Comparison of ENCODE assay signal across 17 mouse cellular contexts in the genomic region with DNA sequence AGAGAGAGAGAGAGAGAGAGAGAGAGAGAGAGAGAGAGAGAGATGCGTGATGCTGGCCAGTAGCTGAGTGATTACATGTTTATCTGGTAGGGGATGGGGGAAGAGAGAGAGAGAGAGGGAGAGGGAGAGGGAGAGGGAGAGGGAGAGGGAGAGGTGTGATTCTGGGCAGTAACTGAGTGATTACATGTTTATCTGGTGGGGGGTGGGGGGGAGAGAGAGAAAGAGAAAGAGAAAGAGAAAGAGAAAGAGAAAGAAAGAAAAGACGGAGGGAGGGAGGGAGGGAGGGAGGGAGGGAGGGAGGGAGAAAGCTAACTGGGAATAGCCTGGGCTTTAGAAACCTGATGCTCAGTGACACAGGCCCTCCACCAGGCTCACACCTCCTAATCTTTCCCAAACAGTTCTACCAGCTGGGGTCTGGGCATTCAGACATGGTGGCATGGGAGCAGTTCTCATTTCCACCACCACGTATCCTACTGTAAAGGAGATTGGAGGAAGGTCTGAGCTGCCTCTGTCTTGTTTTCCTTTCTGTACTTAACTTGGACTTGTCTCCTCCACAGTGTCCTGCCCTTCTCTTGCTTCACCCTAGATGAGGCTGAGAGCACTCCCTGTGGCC.
DNase-seq lines count a peak whose midpoint lies in the region; ATAC-seq and TF ChIP-seq lines count a peak whose summit lies in the region.
"Had no signal": no experiment of that assay in that cellular context is flagged by ENCODE, and none has a peak within 500 bp of the region (broad histone marks: within the 10 kb centered on the region; RNA-seq: fewer than 3 reads in every experiment).

No protein-coding gene starts in this region.

- no peaks in the 10 kb centered on the region for H3K9me3 ChIP-seq in heart, embryonic 12.5 days (replicated peaks)
- H3K9me3 ChIP-seq in heart, embryonic 10.5 days, result no peaks in the 10 kb centered on the region
- no peaks in the 10 kb centered on the region for H3K9me3 ChIP-seq in neural tube, embryonic 12.5 days
- no peaks in the 10 kb centered on the region for H3K9me3 ChIP-seq in neural tube, embryonic 15.5 days (replicated peaks)
- H3K9me3 ChIP-seq: embryonic facial prominence, embryonic 15.5 days; forebrain, embryonic 13.5 days; hindbrain, embryonic 10.5 days; intestine, embryonic 15.5 days; liver, embryonic 13.5 days; midbrain, embryonic 10.5 days had no signal

- peak; percentile 25 for DNase-seq in adrenal gland, adult 2 months
- no peak for DNase-seq in adrenal gland, adult 8-10 months
- DNase-seq in heart, embryonic 10.5 days (ENCODE audit: low spot score), result no peak
- DNase-seq in thymus, postnatal 4 days, result no peak
- DNase-seq: cerebellum, adult 11-12 months; kidney, postnatal 25 days; liver, embryonic 13.5 days; thymus, postnatal 25 days had no signal

- peak; percentile 15; the same call in 1 of the 2 replicates for ATAC-seq in heart, embryonic 12.5 days (ENCODE audit: insufficient number of reproducible peaks, low FRiP score)
- ATAC-seq in neural tube, embryonic 12.5 days (ENCODE audit: low FRiP score, low read depth), result peak; percentile 21; the same call in 1 of the 2 replicates
- no peak for ATAC-seq in neural tube, embryonic 15.5 days (ENCODE audit: low FRiP score)
- ATAC-seq: forebrain, embryonic 13.5 days; intestine, embryonic 15.5 days had no signal

- H3K4me1 ChIP-seq in heart, embryonic 12.5 days (replicated peaks), result 0 out of 2 replicates have a peak, but pooled peaks cover 3% of the 10 kb centered on the region
- peaks cover 5% of the 10 kb centered on the region for H3K4me1 ChIP-seq in heart, embryonic 10.5 days
- no peaks in the 10 kb centered on the region for H3K4me1 ChIP-seq in neural tube, embryonic 12.5 days
- no peaks in the 10 kb centered on the region for H3K4me1 ChIP-seq in neural tube, embryonic 15.5 days
- H3K4me1 ChIP-seq in small intestine, adult 2 months (ENCODE audit: control insufficient read depth, insufficient read depth, insufficient read length, low read length), result 0 out of 2 replicates have a peak, but pooled peaks cover 4% of the 10 kb centered on the region
- H3K4me1 ChIP-seq: embryonic facial prominence, embryonic 15.5 days; forebrain, embryonic 13.5 days; hindbrain, embryonic 10.5 days; liver, embryonic 13.5 days; midbrain, embryonic 10.5 days had no signal

- no peak for TF ChIP-seq POLR2A in small intestine, adult 2 months (IDR thresholded peaks at IDR 0.05; ENCODE audit: low read depth, low read length)

- H3K27ac ChIP-seq in heart, embryonic 12.5 days (ENCODE audit: poor library complexity, severe bottlenecking), result no peak overlapping the region
- H3K27ac ChIP-seq in heart, embryonic 10.5 days, result no peak overlapping the region
- H3K27ac ChIP-seq in neural tube, embryonic 12.5 days, result no peak overlapping the region
- H3K27ac ChIP-seq in neural tube, embryonic 15.5 days (replicated peaks), result no peak overlapping the region
- peak overlapping the region; percentile 78 for H3K27ac ChIP-seq in small intestine, adult 2 months (ENCODE audit: insufficient read depth, low read depth, low read length)
- H3K27ac ChIP-seq: embryonic facial prominence, embryonic 15.5 days; forebrain, embryonic 13.5 days; hindbrain, embryonic 10.5 days; intestine, embryonic 15.5 days; liver, embryonic 13.5 days; midbrain, embryonic 10.5 days had no signal

- WGBS in heart, embryonic 12.5 days, result 26% methylated on average over 1 of the region's 3 CpGs
- 24% methylated on average over 1 of the region's 3 CpGs for WGBS in heart, embryonic 10.5 days
- WGBS in neural tube, embryonic 12.5 days, result 71% methylated on average over 1 of the region's 3 CpGs
- 68% methylated on average over 2 of the region's 3 CpGs for WGBS in neural tube, embryonic 15.5 days
- WGBS in small intestine, adult 2 months, result 49% methylated on average over 2 of the region's 3 CpGs

- TF ChIP-seq CTCF in small intestine, adult 2 months (IDR thresholded peaks at IDR 0.05; ENCODE audit: extremely low read depth, insufficient read length, insufficient replicate concordance, low read depth, low read length), result no peak

- H3K9ac ChIP-seq in heart, embryonic 12.5 days, result no peak overlapping the region
- no peak overlapping the region for H3K9ac ChIP-seq in neural tube, embryonic 12.5 days
- no peak overlapping the region for H3K9ac ChIP-seq in neural tube, embryonic 15.5 days (replicated peaks)
- H3K9ac ChIP-seq: embryonic facial prominence, embryonic 15.5 days; forebrain, embryonic 13.5 days; intestine, embryonic 15.5 days; liver, embryonic 13.5 days had no signal

- peaks cover 17% of the 10 kb centered on the region for H3K36me3 ChIP-seq in heart, embryonic 12.5 days
- H3K36me3 ChIP-seq in heart, embryonic 10.5 days, result peaks cover 21% of the 10 kb centered on the region
- H3K36me3 ChIP-seq in neural tube, embryonic 12.5 days, result peaks cover 4% of the 10 kb centered on the region
- peaks cover 14% of the 10 kb centered on the region for H3K36me3 ChIP-seq in neural tube, embryonic 15.5 days
- H3K36me3 ChIP-seq in small intestine, adult 2 months (ENCODE audit: control insufficient read depth, insufficient read depth, low read length), result peaks cover 20% of the 10 kb centered on the region
- H3K36me3 ChIP-seq: intestine, embryonic 15.5 days had no signal

- no peak overlapping the region for H3K4me3 ChIP-seq in heart, embryonic 12.5 days
- no peak overlapping the region for H3K4me3 ChIP-seq in heart, embryonic 10.5 days
- H3K4me3 ChIP-seq in neural tube, embryonic 12.5 days, result no peak overlapping the region
- no peak overlapping the region for H3K4me3 ChIP-seq in neural tube, embryonic 15.5 days (replicated peaks)
- no peak overlapping the region for H3K4me3 ChIP-seq in small intestine, adult 2 months (ENCODE audit: low read depth, low read length)
- H3K4me3 ChIP-seq: embryonic facial prominence, embryonic 15.5 days; forebrain, embryonic 13.5 days; hindbrain, embryonic 10.5 days; intestine, embryonic 15.5 days; liver, embryonic 13.5 days; midbrain, embryonic 10.5 days had no signal

- H3K4me2 ChIP-seq in heart, embryonic 12.5 days, result peak overlapping the region; percentile 33
- H3K4me2 ChIP-seq in neural tube, embryonic 12.5 days (replicated peaks), result no peak overlapping the region
- no peak overlapping the region for H3K4me2 ChIP-seq in neural tube, embryonic 15.5 days
- H3K4me2 ChIP-seq: embryonic facial prominence, embryonic 15.5 days; forebrain, embryonic 13.5 days; intestine, embryonic 15.5 days; liver, embryonic 13.5 days had no signal

- no peaks in the 10 kb centered on the region for H3K27me3 ChIP-seq in heart, embryonic 12.5 days (replicated peaks)
- no peaks in the 10 kb centered on the region for H3K27me3 ChIP-seq in heart, embryonic 10.5 days (ENCODE audit: insufficient read depth, poor library complexity, severe bottlenecking)
- no peaks in the 10 kb centered on the region for H3K27me3 ChIP-seq in neural tube, embryonic 12.5 days (replicated peaks)
- no peaks in the 10 kb centered on the region for H3K27me3 ChIP-seq in neural tube, embryonic 15.5 days (replicated peaks)
- H3K27me3 ChIP-seq in small intestine, adult 2 months (ENCODE audit: control insufficient read depth, insufficient read depth, low read length), result no peaks in the 10 kb centered on the region
- H3K27me3 ChIP-seq: embryonic facial prominence, embryonic 15.5 days; forebrain, embryonic 13.5 days; intestine, embryonic 15.5 days; liver, embryonic 13.5 days had no signal
